Mouse (Mus musculus) monocyte, adult 5-6 weeks (primary cell): ENCODE data around the gene Garnl3. TPM values are rescaled to one million over a fixed set of nuclear protein-coding genes. Genes with fewer than 3 reads are reported as not detected.

Experiments
- ATAC-seq: fragments of 153-309, 156-312 bp; replicated peaks from 2 replicates; pipeline ENCODE4 v1.8.0; 2017; ENCODE audit warnings: mild to moderate bottlenecking; ENCODE audit not compliant: low TSS enrichment, insufficient number of reproducible peaks, severe bottlenecking, poor library complexity, low FRiP score
- total RNA-seq: library from RNA; stranded (forward); fragments of 200-1000, 200-491, 200-594 nt; gene quantifications from 3 replicates; pipeline ENCODE4 v1.2.3, GENCODE M21; 2017

Garnl3 gene
- total RNA-seq, 1 experiment from 2014 or later = 2.6 TPM

DNA sequence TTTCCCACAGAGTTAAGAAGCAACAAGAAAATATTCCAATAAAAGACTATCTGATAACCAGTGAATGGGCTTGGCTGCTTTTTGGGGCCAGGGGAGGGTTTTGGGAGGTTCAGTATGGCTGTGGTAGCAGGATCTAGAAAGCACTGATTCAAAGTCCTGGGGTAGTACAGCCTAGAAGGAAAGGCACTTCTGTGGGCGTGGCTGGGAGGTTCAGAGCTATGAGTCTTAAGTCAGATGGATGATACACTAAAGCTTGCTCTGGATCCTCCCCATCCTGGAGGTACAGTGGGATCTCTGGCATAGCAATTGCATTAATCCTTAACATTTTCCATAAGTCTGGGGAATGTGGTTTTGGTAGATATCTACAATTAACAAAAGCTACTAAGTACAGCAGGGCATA is 167.5 kb downstream of the Garnl3 start:
- no peak for ATAC-seq

DNA sequence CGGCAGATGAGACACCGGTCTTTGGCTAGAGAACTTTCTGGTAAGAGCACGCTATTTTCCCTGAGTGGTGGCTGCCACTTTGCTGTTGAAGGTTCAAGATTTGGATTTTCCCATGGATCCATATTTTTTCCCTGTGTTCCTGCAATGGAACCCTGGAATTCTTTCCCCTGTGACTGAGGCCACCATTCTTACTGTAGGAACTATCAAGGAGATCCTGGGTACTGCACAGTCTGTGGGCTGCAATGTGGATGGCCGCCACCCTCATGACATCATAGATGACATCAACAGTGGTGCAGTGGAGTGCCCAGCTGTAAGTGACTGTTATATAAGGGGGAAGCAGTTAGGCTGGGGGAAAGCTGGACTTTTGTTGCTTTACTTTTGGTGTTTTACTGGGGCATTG is 167.9 kb downstream of the Garnl3 start:
- ATAC-seq = no peak

DNA sequence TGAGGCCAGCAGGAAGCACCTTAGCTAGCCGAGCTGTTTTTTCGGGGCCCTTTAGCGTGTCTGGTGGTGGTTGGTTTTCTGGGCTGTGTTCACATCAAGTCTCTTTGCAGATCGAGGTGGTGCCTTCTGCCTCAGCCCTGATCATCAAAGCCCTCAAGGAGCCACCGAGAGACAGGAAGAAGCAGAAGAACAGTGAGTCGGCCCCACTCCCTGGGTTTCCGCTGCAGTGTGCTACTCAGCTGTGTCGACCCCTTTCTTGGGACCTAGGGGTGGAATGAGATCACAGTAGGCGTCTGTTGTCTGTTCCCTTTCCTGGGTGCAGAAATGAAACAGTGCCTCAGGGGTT is 168.6 kb downstream of the Garnl3 start:
- ATAC-seq = no peak

DNA sequence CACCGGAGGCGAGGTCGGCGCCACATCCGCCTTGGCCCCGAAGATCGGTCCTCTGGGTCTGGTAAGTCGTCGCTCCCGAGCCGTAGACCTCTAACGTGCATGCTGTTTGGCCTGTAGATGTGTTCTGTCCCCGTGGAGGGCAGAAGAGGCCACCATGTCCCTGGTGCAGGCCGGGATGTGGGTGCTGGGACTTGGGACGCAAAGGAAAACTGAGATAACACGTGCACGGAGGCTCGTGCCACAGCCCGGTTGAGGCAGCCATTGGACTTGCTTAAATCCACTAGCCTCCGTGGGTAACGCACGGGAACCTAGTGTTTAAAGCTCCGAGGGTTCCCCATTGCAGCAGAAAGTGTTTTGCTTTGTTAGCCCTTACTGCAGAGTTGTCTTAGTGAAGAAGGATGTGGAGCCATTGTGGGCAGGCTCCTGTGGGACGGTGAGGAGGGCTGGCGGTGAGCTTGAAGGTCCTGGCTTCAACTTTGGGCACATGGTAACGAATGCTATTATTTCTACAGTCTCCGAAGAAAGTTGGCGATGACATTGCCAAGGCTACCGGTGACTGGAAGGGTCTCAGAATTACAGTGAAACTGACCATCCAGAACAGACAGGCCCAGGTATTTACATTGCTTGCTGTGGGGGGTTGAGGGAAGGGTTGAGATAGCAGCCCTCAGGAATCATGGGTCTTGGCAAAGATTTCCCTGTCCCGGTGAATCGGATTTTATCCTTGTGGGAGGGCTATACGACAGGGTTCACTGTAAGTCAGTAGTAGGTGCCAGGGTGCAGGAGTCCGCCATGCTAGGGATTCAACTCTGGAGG is 169.2 kb downstream of the Garnl3 start:
- no peak for ATAC-seq

DNA sequence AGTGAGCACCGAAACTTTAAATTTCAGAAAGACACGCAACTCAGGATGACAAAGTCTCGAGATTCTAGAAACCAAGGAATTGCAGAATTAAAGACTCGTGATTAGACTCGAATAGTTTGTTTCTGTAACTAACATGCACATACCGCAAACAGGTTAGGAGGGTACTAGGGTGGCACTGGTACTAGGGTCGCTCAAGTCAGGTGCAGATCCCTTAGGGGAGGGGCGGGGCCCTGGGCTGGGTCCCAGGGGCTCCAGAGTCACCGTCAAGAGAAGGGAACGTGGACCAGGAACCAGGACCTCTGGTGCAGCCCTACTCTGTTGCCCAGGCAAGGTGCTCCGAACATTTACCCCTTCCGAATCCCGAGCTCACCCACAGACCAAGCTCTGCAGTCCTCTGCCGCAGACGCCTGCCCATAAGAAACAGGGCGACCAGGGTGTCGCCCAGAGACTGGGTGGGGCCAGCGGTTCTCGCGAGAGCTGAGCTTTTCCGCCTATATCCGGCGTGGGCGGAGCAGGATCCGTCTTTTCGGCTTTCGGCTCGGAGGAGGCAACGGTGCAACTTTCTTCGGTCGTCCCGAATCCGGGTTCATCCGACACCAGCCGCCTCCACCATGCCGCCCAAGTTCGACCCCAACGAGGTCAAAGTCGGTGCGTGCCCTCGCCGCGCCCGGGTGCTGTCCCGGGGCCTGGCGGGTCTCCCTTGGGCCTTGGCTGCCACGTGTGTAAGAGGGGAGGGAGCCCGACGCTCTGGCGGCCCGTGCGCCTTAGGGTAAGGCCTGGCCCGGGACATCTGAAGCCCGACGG is 170.1 kb downstream of the Garnl3 start, which contains the start of the genes Rpl12 and Lrsam1:
TSS of gene Rpl12 (plus strand) at position 368 of the 804 bp plus-strand sequence.
TSS of gene Lrsam1 (minus strand) at position 423 of the 804 bp plus-strand sequence.
- peak; percentile 87 for ATAC-seq

DNA sequence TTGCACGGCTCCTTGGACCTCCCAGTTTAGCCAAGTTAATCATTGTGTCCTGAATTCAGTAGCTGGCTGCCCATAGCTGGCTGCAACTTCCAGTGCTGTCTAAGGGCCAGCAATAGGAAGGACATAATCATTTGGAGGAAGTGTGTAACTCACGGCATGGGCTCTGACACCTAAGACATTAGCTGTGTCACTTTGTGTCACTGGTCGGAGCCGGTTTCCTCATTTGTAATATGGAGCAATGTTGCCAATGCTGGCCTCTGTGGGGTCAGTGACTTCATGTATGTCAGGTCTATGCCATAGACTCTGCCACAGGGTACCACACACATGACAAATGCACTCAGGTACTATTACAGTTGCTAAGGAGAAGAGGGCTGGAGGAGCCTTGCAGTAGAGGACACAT is 171.2 kb downstream of the Garnl3 start:
- no peak for ATAC-seq

DNA sequence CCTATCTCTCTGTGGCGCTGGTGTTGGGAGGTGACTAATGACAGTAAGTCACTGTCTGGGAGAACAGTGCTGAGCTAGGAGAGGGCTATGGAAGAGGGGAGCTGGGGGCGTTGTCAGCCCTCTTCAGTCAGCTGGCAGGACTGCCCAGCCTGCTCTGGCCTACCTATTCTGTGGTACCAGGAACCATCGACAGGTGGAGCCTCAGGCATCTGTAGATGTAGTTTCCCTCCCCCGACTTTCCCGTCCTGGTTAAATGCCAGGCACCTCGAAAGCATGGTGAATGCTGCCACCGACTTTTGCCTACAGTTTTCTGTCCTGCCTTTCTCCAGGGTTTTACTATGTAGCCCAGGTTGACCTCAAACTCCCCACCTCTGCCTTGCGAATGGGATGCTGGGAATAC is 174.1 kb downstream of the Garnl3 start:
- no peak for ATAC-seq

DNA sequence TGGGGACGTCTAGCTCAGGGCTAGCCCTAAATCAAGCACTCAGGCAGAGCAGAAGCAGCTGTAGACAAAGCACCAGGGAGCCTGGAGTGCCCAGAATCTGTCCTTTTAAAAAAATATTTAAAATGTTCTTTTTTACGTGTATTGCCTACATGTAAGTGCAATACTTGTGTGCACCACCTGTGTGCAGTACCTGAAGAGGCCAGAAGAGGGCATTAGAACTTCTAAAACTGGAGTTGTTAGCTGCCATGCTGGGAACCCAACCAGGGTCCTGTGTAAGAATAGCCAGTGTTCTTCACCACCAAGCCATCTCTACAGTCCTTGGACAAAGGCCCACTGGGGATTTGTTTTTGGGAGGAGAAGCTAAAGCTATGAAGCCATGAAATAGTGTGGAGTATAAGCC is 176.9 kb downstream of the Garnl3 start:
- no peak for ATAC-seq

DNA sequence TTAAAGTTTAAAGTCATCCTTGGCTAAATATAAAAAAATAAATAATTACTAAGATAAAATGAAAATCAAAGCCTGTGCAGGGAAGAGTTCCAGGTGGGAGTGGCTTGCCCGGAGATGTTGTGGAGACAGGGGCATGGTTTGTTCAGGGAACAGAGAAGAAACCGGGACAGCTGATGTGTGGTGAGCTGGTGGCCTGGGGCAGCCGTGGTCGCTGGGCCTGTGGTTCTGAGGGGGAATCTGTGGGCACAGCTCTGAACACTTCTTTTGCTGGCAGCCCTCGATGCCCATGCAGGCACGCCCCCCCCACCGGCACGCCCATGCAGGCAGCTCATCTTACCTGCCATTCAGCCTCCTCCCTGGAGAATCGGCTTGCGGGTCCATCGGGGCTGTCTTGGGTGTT is 184.0 kb downstream of the Garnl3 start:
- ATAC-seq = no peak

DNA sequence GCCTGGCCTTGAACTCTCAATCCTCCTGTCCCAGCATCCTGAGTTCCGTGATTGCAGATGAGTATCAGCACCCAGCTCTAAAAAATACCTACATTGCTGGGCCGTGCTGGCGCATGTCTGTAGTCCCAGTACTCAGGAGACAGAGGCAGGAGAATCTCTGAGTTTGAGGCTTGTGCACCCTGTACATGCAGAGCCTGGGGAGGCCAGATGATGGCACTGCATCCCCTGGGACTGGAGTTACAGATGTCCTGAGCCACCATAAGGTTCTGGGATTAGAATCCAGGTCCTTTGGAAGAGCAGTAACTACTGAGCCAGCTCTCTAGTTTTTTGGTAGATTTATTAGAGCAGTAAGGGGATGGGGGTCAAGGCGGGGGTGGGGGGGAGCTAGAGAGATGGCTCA is 191.0 kb downstream of the Garnl3 start:
- ATAC-seq = no peak

DNA sequence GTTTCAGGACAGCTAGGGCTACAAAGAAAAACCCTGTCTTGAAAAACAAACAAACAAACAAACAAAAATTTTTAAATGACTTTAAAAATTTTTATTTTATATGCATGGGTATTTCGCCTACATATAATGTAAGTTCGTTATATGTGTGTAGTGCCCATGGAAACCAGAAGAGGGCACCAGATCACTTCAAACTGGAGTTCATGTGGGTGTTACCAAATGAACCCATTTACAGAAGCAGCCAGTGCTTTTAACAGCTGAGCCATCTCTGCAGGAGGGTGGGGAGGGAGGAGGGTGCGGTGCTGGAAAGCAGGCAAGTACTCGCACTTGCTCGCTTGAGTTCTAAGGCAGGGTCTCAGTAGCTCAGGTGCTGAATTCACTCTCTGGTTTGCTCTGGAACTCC is 192.0 kb downstream of the Garnl3 start:
- ATAC-seq = peak; percentile 52; the same call in 1 of the 2 replicates

DNA sequence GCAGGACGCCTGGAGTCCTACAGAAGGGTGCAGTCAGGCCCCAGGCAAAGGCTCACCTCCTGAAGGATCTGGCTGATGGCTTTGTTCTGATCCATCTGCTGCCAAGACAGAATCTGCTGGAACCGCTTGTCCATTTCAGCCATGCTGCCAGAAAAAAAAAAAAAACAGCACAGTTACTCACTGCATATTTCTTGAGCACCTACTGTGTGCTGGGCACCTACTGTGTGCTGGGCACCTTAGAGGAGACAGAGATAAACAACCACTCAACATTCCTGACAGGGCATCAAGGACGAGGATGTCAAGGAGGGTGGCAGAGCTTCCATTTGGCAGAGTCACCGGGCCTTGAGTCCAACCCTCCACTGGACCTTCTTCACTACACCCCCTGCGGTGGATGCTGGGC is 192.7 kb downstream of the Garnl3 start:
- no peak for ATAC-seq

Other genes starting within 250 kb of the Garnl3 start
- gene Rpl12, start 170.1 kb downstream of the Garnl3 start, total RNA-seq = 941 to 1,144 TPM (median 1,080 TPM) in 3 replicates
- gene Lrsam1, start 170.0 kb downstream of the Garnl3 start, total RNA-seq = 5.4 to 13.6 TPM (median 6.6 TPM) in 3 replicates
- gene Slc2a8, start 149.6 kb downstream of the Garnl3 start, total RNA-seq = 1.1 to 4.2 TPM (median 1.4 TPM) in 3 replicates
- 1.9 to 5.8 TPM (median 2.8 TPM) in 3 replicates for gene Angptl2, start 84.4 kb upstream of the Garnl3 start, total RNA-seq
- 1.9 to 3.7 TPM (median 3.5 TPM) in 3 replicates for gene Ralgps1, start 239.8 kb upstream of the Garnl3 start, total RNA-seq